Mouse (Mus musculus) liver, embryonic 13.5 days (tissue): ENCODE results near the gene Olfr1138. TPM values are rescaled to one million over a fixed set of nuclear protein-coding genes. Genes with fewer than 3 reads are reported as not detected.

Experiments
- ATAC-seq: fragments of 200-750 bp; cut with Nextera tagmentation; 2 replicates; pipeline ENCODE4 v1.8.0; 2017; ENCODE audit warnings: low read depth, mild to moderate bottlenecking, moderate number of reproducible peaks, moderate library complexity
- DNase-seq: peaks from one replicate; pipeline ENCODE4 v3.0.0; 2022
- H3K27ac ChIP-seq: fragments of 300-500 bp; sonication (generic); 2 replicates; pipeline ENCODE4 v1.5.1; 2015; ENCODE audit warnings: moderate library complexity, mild to moderate bottlenecking, inconsistent platforms
- H3K27me3 ChIP-seq: fragments of 300-500 bp; sonication (generic); 2 replicates; pipeline ENCODE4 v1.6.1; 2015; ENCODE audit warnings: mild to moderate bottlenecking, inconsistent platforms
- H3K36me3 ChIP-seq: fragments of 300-500 bp; sonication (generic); 2 replicates; pipeline ENCODE4 v1.6.1; 2015; ENCODE audit warnings: mild to moderate bottlenecking, inconsistent platforms
- H3K4me1 ChIP-seq: fragments of 300-500 bp; sonication (generic); replicated peaks from 2 replicates; pipeline ENCODE4 v1.6.1; 2015; ENCODE audit warnings: inconsistent platforms
- H3K4me2 ChIP-seq: fragments of 300-500 bp; sonication (generic); 2 replicates; pipeline ENCODE4 v1.6.1; 2015; ENCODE audit warnings: inconsistent platforms, mild to moderate bottlenecking, moderate library complexity
- H3K4me3 ChIP-seq: fragments of 300-500 bp; sonication (generic); replicated peaks from 2 replicates; pipeline ENCODE4 v1.5.1; 2015; ENCODE audit warnings: mild to moderate bottlenecking, inconsistent platforms
- H3K9ac ChIP-seq: fragments of 300-500 bp; sonication (generic); 2 replicates; pipeline ENCODE4 v1.6.1; 2015; ENCODE audit warnings: mild to moderate bottlenecking, inconsistent platforms
- H3K9me3 ChIP-seq: fragments of 300-500 bp; sonication (generic); replicated peaks from 2 replicates; pipeline ENCODE4 v1.6.1; 2016; ENCODE audit warnings: inconsistent platforms
- WGBS: fragments of 180-500 bp; shearing (Covaris S2); methylation state at CpG from one replicate; pipeline ENCODE4 v1.1.7; 2015; ENCODE audit not compliant: insufficient replicate concordance; 5-methylcytosine and 5-hydroxymethylcytosine counted together
- polyA plus RNA-seq: library from polyadenylated mRNA; unstranded; fragments of >200 nt; fragmentation: Nextera tagmentation; extraction: Ambion mirVana; gene quantifications from 2 replicates; pipeline ENCODE4 v1.2.1, GENCODE M21; 2015

The Olfr1138 gene
- polyA plus RNA-seq: not detected in 2 replicates

DNA sequence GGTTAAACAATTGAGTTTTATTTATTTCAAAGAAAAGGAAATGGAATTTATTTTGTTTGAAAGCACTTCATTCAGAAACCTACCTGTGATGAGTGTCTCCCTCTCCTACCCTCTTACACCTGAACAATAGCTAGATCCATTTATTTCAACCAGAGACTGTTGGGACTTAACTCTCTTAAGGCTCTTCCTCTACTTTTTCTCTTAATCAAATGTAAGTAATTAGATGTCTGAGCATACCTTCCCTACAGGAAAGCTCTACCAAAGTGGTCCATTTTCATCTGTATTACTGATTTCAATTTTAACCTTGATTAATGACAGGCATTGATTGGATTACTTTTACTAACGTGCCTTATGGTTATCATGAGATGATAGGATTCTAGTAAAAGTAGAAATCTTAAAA, at the start of gene Olfr1138:
TSS of gene Olfr1138 (minus strand) at position 101 of the 400 bp plus-strand sequence.
- 60% methylated on average over 1 of the region's 1 CpGs for WGBS
- Histone ChIP-seq H3K4me2 (no peak within 1 kb of the TSS), H3K36me3 (no peaks in the 10 kb centered on the region)

GRCm38 (mm10) chr2:87779183-87779582, 39.4 kb upstream of the Olfr1138 start, which contains the start of gene Olfr152:
Gene Olfr152, plus strand, starts transcription at chr2:87779483.
- Histone ChIP-seq H3K4me1 (no peaks in the 10 kb centered on the region), H3K4me3 (no peak within 1 kb of the TSS), H3K27ac (no peak within 1 kb of the TSS), H3K4me2 (no peak within 1 kb of the TSS), H3K27me3 (no peaks in the 10 kb centered on the region), H3K9ac (no peak within 1 kb of the TSS), H3K9me3 (no peaks in the 10 kb centered on the region), H3K36me3 (no peaks in the 10 kb centered on the region)
- no peak for ATAC-seq
- WGBS: 64% methylated on average over 4 of the region's 4 CpGs
- no peak for DNase-seq

More for the DNA sequence above, at the start of gene Olfr1138:
- H3K27ac ChIP-seq: no peak within 1 kb of the TSS
- H3K27me3 ChIP-seq: no peaks in the 10 kb centered on the region
- no peak within 1 kb of the TSS for H3K4me3 ChIP-seq
- H3K9ac ChIP-seq: no peak within 1 kb of the TSS
- no peak for ATAC-seq
- H3K4me1 ChIP-seq: no peaks in the 10 kb centered on the region
- H3K9me3 ChIP-seq: no peaks in the 10 kb centered on the region
- DNase-seq: no peak

DNA sequence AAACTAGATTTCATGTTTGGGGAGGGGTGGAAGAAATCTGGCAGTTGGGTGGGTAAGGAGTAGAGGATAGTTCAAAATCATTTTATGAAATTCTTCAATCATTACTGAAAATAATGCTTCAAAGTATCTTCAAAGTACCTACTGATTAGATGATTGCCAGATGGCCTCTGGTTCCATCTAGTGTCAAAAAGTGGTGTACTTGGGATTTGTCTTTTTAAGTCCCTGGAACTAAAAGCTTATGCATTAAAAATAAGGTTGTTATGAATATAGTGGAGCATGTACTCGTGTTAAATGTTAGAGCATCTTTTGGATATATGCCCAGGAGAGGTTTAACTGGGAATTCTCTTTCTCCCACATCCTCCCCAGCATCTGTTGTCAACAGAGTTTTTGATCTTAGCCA, 36.4 kb upstream of the Olfr1138 start:
- no peak for DNase-seq
- Histone ChIP-seq H3K9me3 (no peaks in the 10 kb centered on the region), H3K36me3 (no peaks in the 10 kb centered on the region), H3K4me3 (no peak overlapping the region), H3K9ac (no peak overlapping the region), H3K4me1 (no peaks in the 10 kb centered on the region), H3K4me2 (no peak overlapping the region), H3K27ac (no peak overlapping the region), H3K27me3 (no peaks in the 10 kb centered on the region)
- no peak for ATAC-seq
- WGBS: 22% methylated on average over 1 of the region's 1 CpGs

DNA sequence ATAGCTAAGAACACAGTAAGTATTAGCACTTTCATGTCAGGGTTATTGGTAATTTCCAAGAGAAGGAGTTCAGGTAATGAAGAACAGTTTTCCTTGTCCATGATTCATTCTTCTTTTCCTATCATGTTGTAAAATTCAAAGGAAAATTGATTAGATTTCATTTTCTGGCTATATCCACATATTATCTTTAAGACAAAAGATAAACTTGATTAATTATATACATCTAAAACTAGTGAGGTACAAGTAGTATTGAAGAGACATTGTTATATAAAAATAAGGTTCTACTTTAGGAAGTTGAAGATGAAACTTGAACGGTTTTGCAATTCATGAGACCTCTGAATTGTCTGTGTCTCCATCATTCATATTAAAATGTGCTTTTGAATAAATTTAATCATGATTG, 14.1 kb upstream of the Olfr1138 start, which contains the start of gene Olfr1141:
TSS of gene Olfr1141 (minus strand) at position 101 of the 400 bp plus-strand sequence.
- Histone ChIP-seq H3K9me3 (no peaks in the 10 kb centered on the region), H3K4me2 (no peak within 1 kb of the TSS), H3K27ac (no peak within 1 kb of the TSS), H3K27me3 (no peaks in the 10 kb centered on the region), H3K4me1 (no peaks in the 10 kb centered on the region), H3K9ac (no peak within 1 kb of the TSS), H3K36me3 (no peaks in the 10 kb centered on the region), H3K4me3 (no peak within 1 kb of the TSS)
- ATAC-seq (no peak), DNase-seq (no peak)
- WGBS: 73% methylated on average over 1 of the region's 1 CpGs

- no peak within 1 kb of the TSS for H3K4me3 ChIP-seq
- H3K4me2 ChIP-seq: no peak within 1 kb of the TSS
- H3K36me3 ChIP-seq: no peaks in the 10 kb centered on the region
- no peaks in the 10 kb centered on the region for H3K9me3 ChIP-seq
- ATAC-seq (no peak), DNase-seq (no peak)
- no peaks in the 10 kb centered on the region for H3K4me1 ChIP-seq
- WGBS: 55% methylated on average over 3 of the region's 3 CpGs
- H3K27me3 ChIP-seq: no peaks in the 10 kb centered on the region
- no peak within 1 kb of the TSS for H3K27ac ChIP-seq
- H3K9ac ChIP-seq: no peak within 1 kb of the TSS
These were observed 3.7 kb upstream of the Olfr1138 start, which contains the start of gene Olfr1140 for GRCm38 (mm10) chr2:87743452-87743851. Gene Olfr1140, plus strand, starts transcription at chr2:87743752.

DNA sequence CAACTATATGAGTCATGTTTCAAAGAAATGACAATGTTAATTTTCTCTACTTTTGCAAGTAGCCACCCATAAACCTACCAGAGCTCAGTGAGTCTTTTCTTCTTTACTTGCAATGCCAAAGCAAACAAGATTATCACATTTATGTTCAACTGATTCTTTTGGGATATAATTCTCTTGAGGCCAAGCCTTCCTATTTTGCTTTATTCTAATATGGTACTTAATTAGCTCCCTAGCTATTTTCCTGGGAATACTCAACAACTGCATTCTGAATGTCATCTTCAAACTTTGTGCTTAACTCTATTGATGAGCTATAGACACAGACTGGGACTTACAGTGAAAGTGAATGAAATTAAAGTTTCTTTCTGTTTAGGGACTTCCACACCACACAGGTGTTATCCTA, 26.7 kb downstream of the Olfr1138 start, which contains the start of gene Olfr1137:
TSS of gene Olfr1137 (minus strand) at position 101 of the 400 bp plus-strand sequence.
- Histone ChIP-seq H3K9me3 (no peaks in the 10 kb centered on the region), H3K36me3 (no peaks in the 10 kb centered on the region), H3K4me3 (no peak within 1 kb of the TSS), H3K4me2 (no peak within 1 kb of the TSS), H3K27me3 (no peaks in the 10 kb centered on the region), H3K9ac (no peak within 1 kb of the TSS), H3K27ac (no peak within 1 kb of the TSS), H3K4me1 (no peaks in the 10 kb centered on the region)
- no peak for ATAC-seq
- DNase-seq: no peak

DNA sequence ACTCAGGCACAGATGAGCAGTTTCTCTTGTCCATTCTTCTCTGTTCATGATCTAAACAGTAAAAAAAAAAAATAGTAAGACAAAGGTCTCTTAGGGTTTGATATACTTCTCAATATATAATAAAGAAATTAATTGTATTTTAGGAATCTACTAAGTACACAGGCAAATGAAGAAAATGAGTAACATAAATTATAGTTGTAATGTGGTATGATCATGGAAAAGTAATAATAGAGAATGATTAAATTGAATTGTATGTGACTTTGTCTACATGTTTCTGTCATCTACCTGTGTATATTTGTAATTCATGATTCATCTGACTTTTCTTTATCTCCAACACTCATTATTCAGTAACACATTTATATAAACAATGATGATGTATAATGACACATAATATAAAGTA, 45.9 kb downstream of the Olfr1138 start, which contains the start of gene Olfr1136:
TSS of gene Olfr1136 (minus strand) at position 101 of the 400 bp plus-strand sequence.
- Histone ChIP-seq H3K4me1 (no peaks in the 10 kb centered on the region), H3K9me3 (no peaks in the 10 kb centered on the region), H3K27me3 (no peaks in the 10 kb centered on the region), H3K9ac (no peak within 1 kb of the TSS), H3K4me2 (no peak within 1 kb of the TSS), H3K27ac (no peak within 1 kb of the TSS), H3K4me3 (no peak within 1 kb of the TSS), H3K36me3 (no peaks in the 10 kb centered on the region)
- no peak for ATAC-seq
- DNase-seq: no peak

Other genes starting within 250 kb of the Olfr1138 start
- gene Pramel7, start 242.9 kb downstream of the Olfr1138 start, polyA plus RNA-seq: not detected in 2 replicates
- gene Pramel6, start 233.4 kb downstream of the Olfr1138 start, polyA plus RNA-seq: not detected in 2 replicates
- gene Olfr153, start 208.2 kb downstream of the Olfr1138 start, polyA plus RNA-seq: not detected in 2 replicates
- not detected in 2 replicates for gene Olfr1128, start 194.4 kb downstream of the Olfr1138 start, polyA plus RNA-seq
- gene Olfr1129, start 166.1 kb downstream of the Olfr1138 start, polyA plus RNA-seq: not detected in 2 replicates
- not detected in 2 replicates for gene Olfr1130, start 133.8 kb downstream of the Olfr1138 start, polyA plus RNA-seq
- not detected in 2 replicates for gene Olfr1131, start 112.9 kb downstream of the Olfr1138 start, polyA plus RNA-seq
- gene Olfr1132, start 102.4 kb downstream of the Olfr1138 start, polyA plus RNA-seq: not detected in 2 replicates
- gene Olfr1133, start 92.6 kb downstream of the Olfr1138 start, polyA plus RNA-seq: not detected in 2 replicates
- gene Olfr1134, start 81.5 kb downstream of the Olfr1138 start, polyA plus RNA-seq: not detected in 2 replicates
- not detected in 2 replicates for gene Olfr1135, start 66.3 kb downstream of the Olfr1138 start, polyA plus RNA-seq
- gene Olfr1136, start 46.0 kb downstream of the Olfr1138 start, polyA plus RNA-seq: not detected in 2 replicates
- not detected in 2 replicates for gene Olfr1137, start 26.8 kb downstream of the Olfr1138 start, polyA plus RNA-seq
- not detected in 2 replicates for gene Olfr1140, start 3.8 kb upstream of the Olfr1138 start, polyA plus RNA-seq
- not detected in 2 replicates for gene Olfr1141, start 14.0 kb upstream of the Olfr1138 start, polyA plus RNA-seq
- not detected in 2 replicates for gene Olfr152, start 39.5 kb upstream of the Olfr1138 start, polyA plus RNA-seq
- not detected in 2 replicates for gene Olfr1143, start 60.6 kb upstream of the Olfr1138 start, polyA plus RNA-seq
- gene Olfr1145, start 69.8 kb upstream of the Olfr1138 start, polyA plus RNA-seq: not detected in 2 replicates
- not detected in 2 replicates for gene Olfr1148, start 90.6 kb upstream of the Olfr1138 start, polyA plus RNA-seq
- gene Olfr1150-ps1, start 104.0 kb upstream of the Olfr1138 start, polyA plus RNA-seq: not detected in 2 replicates
- not detected in 2 replicates for gene Olfr1151, start 115.9 kb upstream of the Olfr1138 start, polyA plus RNA-seq
- not detected in 2 replicates for gene Olfr1152, start 126.5 kb upstream of the Olfr1138 start, polyA plus RNA-seq
- gene Olfr1153, start 155.0 kb upstream of the Olfr1138 start, polyA plus RNA-seq: not detected in 2 replicates
- gene Olfr1154, start 165.2 kb upstream of the Olfr1138 start, polyA plus RNA-seq: not detected in 2 replicates
- not detected in 2 replicates for gene Olfr1155, start 205.2 kb upstream of the Olfr1138 start, polyA plus RNA-seq
- not detected in 2 replicates for gene Olfr1156, start 213.1 kb upstream of the Olfr1138 start, polyA plus RNA-seq
- not detected in 2 replicates for gene Olfr1157, start 228.3 kb upstream of the Olfr1138 start, polyA plus RNA-seq
- not detected in 2 replicates for gene Olfr74, start 234.7 kb upstream of the Olfr1138 start, polyA plus RNA-seq